Mouse (Mus musculus) midbrain, embryonic 14.5 days (tissue): ENCODE data around the gene Supv3l1. TPM values are rescaled to one million over a fixed set of nuclear protein-coding genes. Genes with fewer than 3 reads are reported as not detected.

Experiments used
- ATAC-seq: fragments of 200-750 bp; cut with Nextera tagmentation; 2 replicates; pipeline ENCODE4 v1.8.0; 2017; ENCODE audit warnings: moderate number of reproducible peaks, moderate library complexity; ENCODE audit not compliant: low FRiP score, low TSS enrichment
- DNase-seq: peaks from one replicate; pipeline ENCODE4 v3.0.0-alpha.2; 2015
- H3K27ac ChIP-seq: fragments of 300-500 bp; sonication (generic); replicated peaks from 2 replicates; pipeline ENCODE4 v1.5.1; 2014; ENCODE audit warnings: mild to moderate bottlenecking, low read depth, low read length, moderate library complexity
- H3K27me3 ChIP-seq: fragments of 300-500 bp; sonication (generic); 2 replicates; pipeline ENCODE4 v1.6.1; 2014; ENCODE audit warnings: low read length, control low read depth, mixed read lengths; ENCODE audit not compliant: control insufficient read depth, insufficient read depth
- H3K36me3 ChIP-seq: fragments of 300-500 bp; sonication (generic); 2 replicates; pipeline ENCODE4 v1.6.1; 2014; ENCODE audit warnings: low read length, control low read depth; ENCODE audit not compliant: control insufficient read depth, insufficient read depth
- H3K4me1 ChIP-seq: fragments of 300-500 bp; sonication (generic); 2 replicates; pipeline ENCODE4 v1.6.1; 2014; ENCODE audit warnings: mild to moderate bottlenecking, antibody characterized with exemption, low read length, control low read depth; ENCODE audit not compliant: control insufficient read depth, insufficient read depth
- H3K4me2 ChIP-seq: fragments of 300-500 bp; sonication (generic); 2 replicates; pipeline ENCODE4 v1.6.1; 2014; ENCODE audit warnings: mild to moderate bottlenecking, low read length, moderate library complexity
- H3K4me3 ChIP-seq: fragments of 300-500 bp; sonication (generic); replicated peaks from 2 replicates; pipeline ENCODE4 v1.5.1; 2014; ENCODE audit warnings: low read depth, low read length
- H3K9ac ChIP-seq: fragments of 300-500 bp; sonication (generic); replicated peaks from 2 replicates; pipeline ENCODE4 v1.6.1; 2014; ENCODE audit warnings: mild to moderate bottlenecking, low read length, moderate library complexity
- H3K9me3 ChIP-seq: fragments of 300-500 bp; sonication (generic); 2 replicates; pipeline ENCODE4 v1.6.1; 2016; ENCODE audit warnings: low read length, control low read depth, mixed read lengths; ENCODE audit not compliant: control insufficient read depth
- WGBS: fragments of 180-500 bp; shearing (Covaris S2); extraction: QIAGEN DNeasy Blood & Tissue Kit; methylation state at CpG from one replicate; pipeline ENCODE4 v1.1.7; 2014; 5-methylcytosine and 5-hydroxymethylcytosine counted together
- polyA plus RNA-seq: library from polyadenylated mRNA; unstranded; fragments of >200 nt; fragmentation: Nextera tagmentation; extraction: Ambion mirVana; gene quantifications from 2 replicates; pipeline ENCODE4 v1.2.1, GENCODE M21; 2014

Supv3l1 gene
- polyA plus RNA-seq, 1 experiment from 2014 or later, result 24.5 TPM

- H3K4me1 ChIP-seq, result no peaks in the 10 kb centered on the region
- DNase-seq (peak; percentile 41), ATAC-seq (no peak)
- H3K9me3 ChIP-seq, result no peaks in the 10 kb centered on the region
- H3K4me2 ChIP-seq, result peak overlapping the region; percentile 41
- no peaks in the 10 kb centered on the region for H3K36me3 ChIP-seq
- H3K27ac ChIP-seq, result no peak overlapping the region
- H3K27me3 ChIP-seq, result no peaks in the 10 kb centered on the region
- H3K9ac ChIP-seq, result 0 out of 2 replicates have a peak overlapping the region, but pooled peaks have one; percentile 12
- H3K4me3 ChIP-seq, result no peak overlapping the region
- WGBS, result 50% methylated on average over 14 of the region's 14 CpGs
Observed at GRCm38 (mm10) chr10:62404901-62405300, 44.6 kb downstream of the Supv3l1 start.

GRCm38 (mm10) chr10:62401641-62402111, 47.9 kb downstream of the Supv3l1 start:
- DNase-seq, result no peak
- Histone ChIP-seq H3K27ac (no peak overlapping the region), H3K27me3 (no peaks in the 10 kb centered on the region), H3K9ac (no peak overlapping the region), H3K4me3 (no peak overlapping the region), H3K4me1 (no peaks in the 10 kb centered on the region), H3K4me2 (no peak overlapping the region), H3K9me3 (no peaks in the 10 kb centered on the region), H3K36me3 (no peaks in the 10 kb centered on the region)
- WGBS, result 85% methylated on average over 19 of the region's 19 CpGs
- ATAC-seq, result no peak

- ATAC-seq (no peak), DNase-seq (no peak)
- WGBS, result 78% methylated on average over 3 of the region's 3 CpGs
- Histone ChIP-seq H3K4me2 (no peak overlapping the region), H3K9me3 (no peaks in the 10 kb centered on the region), H3K27ac (no peak overlapping the region), H3K4me3 (no peak overlapping the region), H3K27me3 (no peaks in the 10 kb centered on the region), H3K36me3 (no peaks in the 10 kb centered on the region), H3K4me1 (no peaks in the 10 kb centered on the region), H3K9ac (no peak overlapping the region)
Observed at GRCm38 (mm10) chr10:62383011-62383410, 66.5 kb downstream of the Supv3l1 start.

- H3K4me2 ChIP-seq, result no peak overlapping the region
- H3K4me3 ChIP-seq, result no peak overlapping the region
- H3K9ac ChIP-seq, result no peak overlapping the region
- ATAC-seq, result no peak
- DNase-seq, result peak; percentile 6
- no peak overlapping the region for H3K27ac ChIP-seq
- no peaks in the 10 kb centered on the region for H3K36me3 ChIP-seq
- H3K9me3 ChIP-seq, result no peaks in the 10 kb centered on the region
- H3K4me1 ChIP-seq, result no peaks in the 10 kb centered on the region
- no peaks in the 10 kb centered on the region for H3K27me3 ChIP-seq
Observed at GRCm38 (mm10) chr10:62380936-62381335, 68.6 kb downstream of the Supv3l1 start.

DNA sequence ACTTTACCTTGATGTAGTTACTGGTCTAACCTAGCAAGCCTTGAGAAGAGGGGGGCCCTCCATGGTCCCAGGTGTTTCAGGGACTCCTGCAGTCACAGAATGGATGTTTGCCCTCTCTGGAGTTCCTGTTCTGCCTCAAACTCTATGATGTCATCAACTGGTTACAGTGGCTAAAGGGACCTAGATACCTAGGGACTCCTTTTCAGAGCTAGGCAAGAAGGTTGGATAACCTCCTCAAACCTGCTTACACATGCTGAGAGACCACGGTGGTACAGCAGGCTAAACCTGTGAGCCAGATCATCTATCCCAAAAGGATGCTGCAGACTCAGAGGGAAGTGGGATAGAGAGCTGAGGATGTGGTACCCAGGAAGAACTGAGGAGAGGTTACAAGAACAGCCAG, 69.7 kb downstream of the Supv3l1 start, which contains the start of gene Hk1:
Gene Hk1 (minus strand): TSS at position 101 of the 400 bp plus-strand sequence.
- H3K9me3 ChIP-seq, result no peaks in the 10 kb centered on the region
- ATAC-seq (no peak), DNase-seq (no peak)
- H3K27ac ChIP-seq, result no peak within 1 kb of the TSS
- H3K27me3 ChIP-seq, result no peaks in the 10 kb centered on the region
- H3K4me1 ChIP-seq, result no peaks in the 10 kb centered on the region
- H3K36me3 ChIP-seq, result no peaks in the 10 kb centered on the region
- WGBS, result 91% methylated on average over 1 of the region's 1 CpGs
- no peak within 1 kb of the TSS for H3K4me3 ChIP-seq
- no peak within 1 kb of the TSS for H3K4me2 ChIP-seq
- no peak within 1 kb of the TSS for H3K9ac ChIP-seq

Other genes with a start within 250 kb of the Supv3l1 start
- gene Tspan15, start 218.5 kb downstream of the Supv3l1 start, polyA plus RNA-seq, result 12.7 and 13.4 TPM in 2 replicates
- gene Tacr2, start 197.3 kb downstream of the Supv3l1 start, polyA plus RNA-seq, result not detected in 2 replicates
- gene Hk1, start 69.8 kb downstream of the Supv3l1 start, polyA plus RNA-seq, result 66.2 and 73.7 TPM in 2 replicates
- 0.29 TPM in 1 of 2 replicates, not detected in the other for gene Hkdc1, start 27.2 kb downstream of the Supv3l1 start, polyA plus RNA-seq
- 0.96 and 1.6 TPM in 2 replicates for gene 4930507D05Rik, start 249 bp downstream of the Supv3l1 start, polyA plus RNA-seq
- gene Vps26a, start 37.1 kb upstream of the Supv3l1 start, polyA plus RNA-seq, result 54.2 and 65.0 TPM in 2 replicates
- gene Srgn, start 77.7 kb upstream of the Supv3l1 start, polyA plus RNA-seq, result 5.4 and 11.4 TPM in 2 replicates
- 75.3 and 85.3 TPM in 2 replicates for gene Kif1bp, start 128.7 kb upstream of the Supv3l1 start, polyA plus RNA-seq
- gene Ddx21, start 152.5 kb upstream of the Supv3l1 start, polyA plus RNA-seq, result 16.8 and 23.7 TPM in 2 replicates
- 81.5 and 103 TPM in 2 replicates for gene Ddx50, start 201.5 kb upstream of the Supv3l1 start, polyA plus RNA-seq